Mouse (Mus musculus): ENCODE measurements at regions not wholly inside any gene's neighbourhood (a gene's known extent, or its start where the extent isn't known, plus 50 kb on each side); places are given as distances from the start of the nearest gene placed in this dataset.
A peak's percentile ranks its signal among the peaks of the same experiment; 100 is the strongest.
"Not testable (repeated sequence)": the region's sequence is repeated elsewhere in the genome, so short reads cannot be mapped to it uniquely, and the experiment has no call there.

GRCm38 (mm10) chr2:53715017-53715416, 370.3 kb downstream of the Rprm start:
- Histone ChIP-seq H3K27ac (no peak overlapping the region), H3K9me3 (replicated peaks; ENCODE audit: low read length) (no peaks in the 10 kb centered on the region), H3K4me3 (replicated peaks; ENCODE audit: low read depth, low read length) (no peak overlapping the region), H3K4me2 (ENCODE audit: low read length) (no peak overlapping the region), H3K27me3 (ENCODE audit: insufficient read depth, low read length) (no peaks in the 10 kb centered on the region), H3K9ac (ENCODE audit: low read depth, low read length) (no peak overlapping the region), H3K36me3 (ENCODE audit: insufficient read depth, low read length) (no peaks in the 10 kb centered on the region), H3K4me1 (replicated peaks; ENCODE audit: insufficient read depth, low read length) (no peaks in the 10 kb centered on the region)
- DNase-seq (ENCODE audit: low spot score): peak; percentile 8
- ATAC-seq (replicated peaks; ENCODE audit: low FRiP score, low read depth): no peak
- no peak for TF ChIP-seq CTCF (IDR thresholded peaks at IDR 0.05; ENCODE audit: low read depth)
- 57% methylated on average over 5 of the region's 5 CpGs for WGBS

- Histone ChIP-seq H3K4me3 (replicated peaks; ENCODE audit: low read depth, low read length) (no peak overlapping the region), H3K36me3 (ENCODE audit: insufficient read depth, low read length) (no peaks in the 10 kb centered on the region), H3K9ac (ENCODE audit: low read depth, low read length) (no peak overlapping the region), H3K4me1 (replicated peaks; ENCODE audit: insufficient read depth, low read length) (no peaks in the 10 kb centered on the region), H3K27ac (no peak overlapping the region), H3K27me3 (ENCODE audit: insufficient read depth, low read length) (no peaks in the 10 kb centered on the region), H3K9me3 (replicated peaks; ENCODE audit: low read length) (no peaks in the 10 kb centered on the region), H3K4me2 (ENCODE audit: low read length) (no peak overlapping the region)
- DNase-seq (ENCODE audit: low spot score) (no peak), ATAC-seq (replicated peaks; ENCODE audit: low FRiP score, low read depth) (no peak)
- TF ChIP-seq CTCF (IDR thresholded peaks at IDR 0.05; ENCODE audit: low read depth): no peak
- WGBS: 90% methylated on average over 6 of the region's 6 CpGs
These were observed 362.1 kb downstream of the Rprm start for GRCm38 (mm10) chr2:53723231-53723630.

GRCm38 (mm10) chr2:53728693-53729092, 356.7 kb downstream of the Rprm start:
- Histone ChIP-seq H3K36me3 (ENCODE audit: insufficient read depth, low read length) (no peaks in the 10 kb centered on the region), H3K9ac (ENCODE audit: low read depth, low read length) (no peak overlapping the region), H3K4me2 (ENCODE audit: low read length) (no peak overlapping the region), H3K27me3 (ENCODE audit: insufficient read depth, low read length) (no peaks in the 10 kb centered on the region), H3K27ac (no peak overlapping the region), H3K4me1 (replicated peaks; ENCODE audit: insufficient read depth, low read length) (no peaks in the 10 kb centered on the region), H3K9me3 (replicated peaks; ENCODE audit: low read length) (no peaks in the 10 kb centered on the region), H3K4me3 (replicated peaks; ENCODE audit: low read depth, low read length) (no peak overlapping the region)
- no peak for TF ChIP-seq CTCF (IDR thresholded peaks at IDR 0.05; ENCODE audit: low read depth)
- ATAC-seq (replicated peaks; ENCODE audit: low FRiP score, low read depth) (no peak), DNase-seq (ENCODE audit: low spot score) (no peak)

- WGBS: 92% methylated on average over 2 of the region's 2 CpGs
- ATAC-seq (replicated peaks; ENCODE audit: low FRiP score, low read depth) (no peak), DNase-seq (ENCODE audit: low spot score) (no peak)
- H3K4me3 ChIP-seq (replicated peaks; ENCODE audit: low read depth, low read length): no peak overlapping the region
- TF ChIP-seq CTCF (IDR thresholded peaks at IDR 0.05; ENCODE audit: low read depth): no peak
- no peaks in the 10 kb centered on the region for H3K4me1 ChIP-seq (replicated peaks; ENCODE audit: insufficient read depth, low read length)
- H3K27me3 ChIP-seq (ENCODE audit: insufficient read depth, low read length): no peaks in the 10 kb centered on the region
- H3K4me2 ChIP-seq (ENCODE audit: low read length): no peak overlapping the region
- H3K9me3 ChIP-seq (replicated peaks; ENCODE audit: low read length): no peaks in the 10 kb centered on the region
- no peaks in the 10 kb centered on the region for H3K36me3 ChIP-seq (ENCODE audit: insufficient read depth, low read length)
- H3K27ac ChIP-seq: no peak overlapping the region
- H3K9ac ChIP-seq (ENCODE audit: low read depth, low read length): no peak overlapping the region
These were observed 354.9 kb downstream of the Rprm start for GRCm38 (mm10) chr2:53730451-53730850.

- WGBS: 78% methylated on average over 2 of the region's 2 CpGs
These were observed 321.9 kb downstream of the Rprm start for GRCm38 (mm10) chr2:53763486-53763885.

GRCm38 (mm10) chr2:53782035-53782434, 303.3 kb downstream of the Rprm start:
- WGBS: 87% methylated on average over 2 of the region's 6 CpGs
- H3K4me3 ChIP-seq (replicated peaks; ENCODE audit: low read depth, low read length); H3K9ac ChIP-seq (ENCODE audit: low read depth, low read length); H3K36me3 ChIP-seq (ENCODE audit: insufficient read depth, low read length); DNase-seq (ENCODE audit: low spot score); H3K4me2 ChIP-seq (ENCODE audit: low read length); H3K27me3 ChIP-seq (ENCODE audit: insufficient read depth, low read length); ATAC-seq (replicated peaks; ENCODE audit: low FRiP score, low read depth); H3K27ac ChIP-seq; H3K4me1 ChIP-seq (replicated peaks; ENCODE audit: insufficient read depth, low read length); H3K9me3 ChIP-seq (replicated peaks; ENCODE audit: low read length): not testable (repeated sequence)

More at GRCm38 (mm10) chr2:53763486-53763885, 321.9 kb downstream of the Rprm start:
- DNase-seq (ENCODE audit: low spot score) (no peak), ATAC-seq (replicated peaks; ENCODE audit: low FRiP score, low read depth) (no peak)
- no peak for TF ChIP-seq CTCF (IDR thresholded peaks at IDR 0.05; ENCODE audit: low read depth)
- Histone ChIP-seq H3K9ac (ENCODE audit: low read depth, low read length) (no peak overlapping the region), H3K4me1 (replicated peaks; ENCODE audit: insufficient read depth, low read length) (no peaks in the 10 kb centered on the region), H3K36me3 (ENCODE audit: insufficient read depth, low read length) (no peaks in the 10 kb centered on the region), H3K27me3 (ENCODE audit: insufficient read depth, low read length) (no peaks in the 10 kb centered on the region), H3K27ac (no peak overlapping the region), H3K4me2 (ENCODE audit: low read length) (no peak overlapping the region), H3K9me3 (replicated peaks; ENCODE audit: low read length) (no peaks in the 10 kb centered on the region), H3K4me3 (replicated peaks; ENCODE audit: low read depth, low read length) (no peak overlapping the region)

GRCm38 (mm10) chr2:53788599-53788998, 296.8 kb downstream of the Rprm start:
- not testable (repeated sequence) for DNase-seq (ENCODE audit: low spot score); H3K4me2 ChIP-seq (ENCODE audit: low read length); H3K4me1 ChIP-seq (replicated peaks; ENCODE audit: insufficient read depth, low read length); H3K9me3 ChIP-seq (replicated peaks; ENCODE audit: low read length); H3K36me3 ChIP-seq (ENCODE audit: insufficient read depth, low read length); H3K27ac ChIP-seq; H3K27me3 ChIP-seq (ENCODE audit: insufficient read depth, low read length); ATAC-seq (replicated peaks; ENCODE audit: low FRiP score, low read depth); H3K9ac ChIP-seq (ENCODE audit: low read depth, low read length); H3K4me3 ChIP-seq (replicated peaks; ENCODE audit: low read depth, low read length)
- 97% methylated on average over 2 of the region's 6 CpGs for WGBS
